24 mouse cellular contexts compared by ENCODE assay signal in genomic region chr19:26461712-26462111, GRCm38 (mm10).
DNase-seq lines count a peak whose midpoint lies in the region; ATAC-seq and TF ChIP-seq lines count a peak whose summit lies in the region.
"Had no signal": no experiment of that assay in that cellular context is flagged by ENCODE, and none has a peak within 500 bp of the region (broad histone marks: within the 10 kb centered on the region; RNA-seq: fewer than 3 reads in every experiment).

No protein-coding gene starts in this region.

- TF ChIP-seq EP300 in lung, postnatal 0 days (IDR thresholded peaks at IDR 0.05), result no peak

- peak; percentile 1 for DNase-seq in CD4-positive, CD25-positive, alpha-beta regulatory T cell, adult 2 months (ENCODE audit: low read depth, low spot score)
- no peak for DNase-seq in layer of hippocampus, adult 2 months (ENCODE audit: low spot score in 2 of 2)
- no peak for DNase-seq in layer of hippocampus, postnatal 10 days (ENCODE audit: low spot score in 2 of 2)
- no peak for DNase-seq in lung, postnatal 0 days (ENCODE audit: low spot score)
- DNase-seq in lung, postnatal 14 days, result no peak
- DNase-seq in ZHBTc4 (ENCODE audit: low read depth, low spot score), result peak; percentile 49
- DNase-seq: adrenal gland, adult 2 months; cerebellum, adult 11 months; gastrocnemius, postnatal 36 days; heart, postnatal 4 days; lung, postnatal 36 days; midbrain, embryonic 14.5 days; retina, postnatal 1 day; thymus, postnatal 36 days had no signal

- no peaks in the 10 kb centered on the region for H3K4me1 ChIP-seq in lung, postnatal 0 days (ENCODE audit: insufficient read depth, low read depth, low read length)
- peaks cover 11% of the 10 kb centered on the region for H3K4me1 ChIP-seq in forebrain, embryonic 12.5 days
- H3K4me1 ChIP-seq: kidney, embryonic 15.5 days; limb, embryonic 12.5 days; megakaryocyte, embryonic 14.5 days had no signal

- H3K4me3 ChIP-seq in layer of hippocampus, adult 2 months, result no peak overlapping the region
- no peak overlapping the region for H3K4me3 ChIP-seq in lung, postnatal 0 days (ENCODE audit: low read depth, low read length)
- H3K4me3 ChIP-seq in forebrain, embryonic 12.5 days (replicated peaks), result no peak overlapping the region
- H3K4me3 ChIP-seq: forebrain, embryonic 10.5 days; hindbrain, embryonic 15.5 days; kidney, embryonic 15.5 days; limb, embryonic 12.5 days; megakaryocyte, embryonic 14.5 days; myocyte; neural tube, embryonic 13.5 days had no signal

- H3K27ac ChIP-seq in layer of hippocampus, adult 2 months, result no peak overlapping the region
- no peak overlapping the region for H3K27ac ChIP-seq in lung, postnatal 0 days (ENCODE audit: low read length)
- H3K27ac ChIP-seq in forebrain, embryonic 12.5 days, result no peak overlapping the region
- H3K27ac ChIP-seq: forebrain, embryonic 10.5 days; hindbrain, embryonic 15.5 days; kidney, embryonic 15.5 days; limb, embryonic 12.5 days; neural tube, embryonic 13.5 days had no signal

- H3K4me2 ChIP-seq in lung, postnatal 0 days (replicated peaks; ENCODE audit: low read depth, low read length), result no peak overlapping the region
- no peak overlapping the region for H3K4me2 ChIP-seq in forebrain, embryonic 12.5 days
- H3K4me2 ChIP-seq: hindbrain, embryonic 15.5 days; kidney, embryonic 15.5 days; limb, embryonic 12.5 days; neural tube, embryonic 13.5 days had no signal

- H3K27me3 ChIP-seq in lung, postnatal 0 days (replicated peaks; ENCODE audit: insufficient read depth, low read length), result no peaks in the 10 kb centered on the region
- H3K27me3 ChIP-seq in forebrain, embryonic 12.5 days, result no peaks in the 10 kb centered on the region
- H3K27me3 ChIP-seq: hindbrain, embryonic 15.5 days; limb, embryonic 12.5 days; megakaryocyte, embryonic 14.5 days; neural tube, embryonic 13.5 days had no signal

- H3K9me3 ChIP-seq in lung, postnatal 0 days (ENCODE audit: low read length), result no peaks in the 10 kb centered on the region
- no peaks in the 10 kb centered on the region for H3K9me3 ChIP-seq in forebrain, embryonic 12.5 days
- H3K9me3 ChIP-seq: forebrain, embryonic 10.5 days; hindbrain, embryonic 15.5 days; kidney, embryonic 15.5 days; limb, embryonic 12.5 days; megakaryocyte, embryonic 14.5 days; neural tube, embryonic 13.5 days had no signal

- no peak overlapping the region for H3K9ac ChIP-seq in lung, postnatal 0 days (replicated peaks; ENCODE audit: low read depth)
- H3K9ac ChIP-seq in forebrain, embryonic 12.5 days, result no peak overlapping the region
- H3K9ac ChIP-seq: hindbrain, embryonic 15.5 days; kidney, embryonic 15.5 days; limb, embryonic 12.5 days; neural tube, embryonic 13.5 days had no signal

- no peak for ATAC-seq in CD4-positive, CD25-positive, alpha-beta regulatory T cell, adult 4 months
- no peak for ATAC-seq in lung, postnatal 0 days
- ATAC-seq in forebrain, embryonic 12.5 days (ENCODE audit: low FRiP score), result no peak
- ATAC-seq: intestine, embryonic 16.5 days had no signal

- WGBS in lung, postnatal 0 days, result 41% methylated on average over 4 of the region's 4 CpGs
- WGBS in forebrain, embryonic 12.5 days, result 52% methylated on average over 4 of the region's 4 CpGs

- TF ChIP-seq CTCF in layer of hippocampus, adult 2 months (conservative IDR thresholded peaks at IDR 0.05), result peak; percentile 51
- 0 out of 2 replicates have a peak, but pooled peaks have one; percentile 5 for TF ChIP-seq CTCF in lung, postnatal 0 days (IDR thresholded peaks at IDR 0.05)

- H3K36me3 ChIP-seq in lung, postnatal 0 days (ENCODE audit: insufficient read depth, low read length), result no peaks in the 10 kb centered on the region
- H3K36me3 ChIP-seq in forebrain, embryonic 12.5 days (replicated peaks), result no peaks in the 10 kb centered on the region
- H3K36me3 ChIP-seq: forebrain, embryonic 10.5 days; hindbrain, embryonic 15.5 days; kidney, embryonic 15.5 days; limb, embryonic 12.5 days; neural tube, embryonic 13.5 days had no signal

Comparison
In these comparisons a context has a peak if more than half of its experiments do, and no peak if none do; other contexts are left out.
1. DNase-seq: peak in CD4-positive, CD25-positive, alpha-beta regulatory T cell, adult 2 months (single experiment) and ZHBTc4 (single experiment); none in layer of hippocampus, adult 2 months (0 of 2), layer of hippocampus, postnatal 10 days (0 of 2), lung, postnatal 0 days (single experiment) and lung, postnatal 14 days (single experiment).